Mouse (Mus musculus) embryonic facial prominence, embryonic 14.5 days (tissue): ENCODE data around the gene Hexb. TPM values are rescaled to one million over a fixed set of nuclear protein-coding genes. Genes with fewer than 3 reads are reported as not detected.

Source experiments
- ATAC-seq: fragments of 200-750 bp; cut with Nextera tagmentation; 2 replicates; pipeline ENCODE4 v1.8.0; 2017; ENCODE audit warnings: low read depth, moderate number of reproducible peaks, moderate TSS enrichment
- DNase-seq: peaks from one replicate; pipeline ENCODE4 v3.0.0-alpha.2; 2015; ENCODE audit warnings: low spot score
- H3K27ac ChIP-seq: fragments of 300-500 bp; sonication (generic); replicated peaks from 2 replicates; pipeline ENCODE4 v1.5.1; 2014; ENCODE audit warnings: low read depth, mild to moderate bottlenecking, low read length, moderate library complexity
- H3K27me3 ChIP-seq: fragments of 300-500 bp; sonication (generic); replicated peaks from 2 replicates; pipeline ENCODE4 v1.6.1; 2014; ENCODE audit warnings: low read length; ENCODE audit not compliant: control insufficient read depth, insufficient read depth
- H3K36me3 ChIP-seq: fragments of 300-500 bp; sonication (generic); 2 replicates; pipeline ENCODE4 v1.6.1; 2014; ENCODE audit warnings: low read length, mixed read lengths; ENCODE audit not compliant: control insufficient read depth, insufficient read depth
- H3K4me1 ChIP-seq: fragments of 300-500 bp; sonication (generic); 2 replicates; pipeline ENCODE4 v1.6.1; 2014; ENCODE audit warnings: antibody characterized with exemption, low read length; ENCODE audit not compliant: control insufficient read depth, insufficient read depth
- H3K4me2 ChIP-seq: fragments of 300-500 bp; sonication (generic); 2 replicates; pipeline ENCODE4 v1.6.1; 2014; ENCODE audit warnings: low read depth, mild to moderate bottlenecking, low read length, moderate library complexity, mixed read lengths
- H3K4me3 ChIP-seq: fragments of 300-500 bp; sonication (generic); 2 replicates; pipeline ENCODE4 v1.5.1; 2014; ENCODE audit warnings: low read depth, mild to moderate bottlenecking, low read length
- H3K9ac ChIP-seq: fragments of 300-500 bp; sonication (generic); 2 replicates; pipeline ENCODE4 v1.6.1; 2014; ENCODE audit warnings: low read depth, mild to moderate bottlenecking, low read length, moderate library complexity, mixed read lengths
- H3K9me3 ChIP-seq: fragments of 300-500 bp; sonication (generic); 2 replicates; pipeline ENCODE4 v1.6.1; 2016; ENCODE audit warnings: low read length; ENCODE audit not compliant: control insufficient read depth
- WGBS: fragments of 180-500 bp; shearing (Covaris S2); extraction: QIAGEN DNeasy Blood & Tissue Kit; methylation state at CpG from one replicate; pipeline ENCODE4 v1.1.7; 2014; 5-methylcytosine and 5-hydroxymethylcytosine counted together
- polyA plus RNA-seq: library from polyadenylated mRNA; unstranded; fragments of >200 nt; fragmentation: Nextera tagmentation; extraction: Ambion mirVana; gene quantifications from 2 replicates; pipeline ENCODE4 v1.2.1, GENCODE M21; 2014

Hexb gene
- polyA plus RNA-seq, 1 experiment from 2014 or later: 44.4 TPM

DNA sequence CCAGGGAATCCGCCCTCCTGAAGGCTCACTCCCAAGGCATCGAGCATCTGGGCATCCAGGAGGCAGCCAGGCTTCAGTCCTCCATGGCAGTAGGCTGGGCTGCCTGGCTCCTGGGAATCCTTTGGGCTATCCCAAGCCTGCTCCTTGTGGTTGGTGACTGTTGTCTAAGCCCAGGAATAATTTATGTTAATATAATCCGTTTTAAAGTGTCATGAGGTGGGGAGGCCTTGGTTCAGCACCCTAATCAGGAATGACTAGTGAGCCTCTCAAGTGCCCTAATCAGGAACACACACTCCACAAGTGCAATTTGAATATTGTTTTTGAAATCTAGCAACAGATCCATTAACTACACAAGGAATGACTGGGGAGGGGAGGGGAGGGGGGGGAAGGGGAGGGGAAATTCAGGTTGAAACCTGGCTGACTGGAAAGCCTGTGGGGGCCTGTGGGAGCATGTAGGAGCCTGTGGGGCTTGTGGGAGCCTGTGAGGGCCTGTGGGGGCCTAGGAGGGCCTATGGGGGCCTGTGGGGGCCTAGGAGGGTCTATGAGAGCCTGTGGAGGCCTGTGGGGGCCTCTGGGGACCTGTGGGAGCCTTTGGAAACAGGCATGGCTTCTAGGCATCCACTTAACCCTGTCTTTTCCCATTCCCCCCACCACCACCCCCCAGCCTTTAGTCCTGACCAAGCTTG, 16.6 kb upstream of the Hexb start:
- no peak overlapping the region for H3K4me2 ChIP-seq
- no peak for ATAC-seq
- no peak overlapping the region for H3K4me3 ChIP-seq
- H3K9me3 ChIP-seq: no peaks in the 10 kb centered on the region
- H3K9ac ChIP-seq: no peak overlapping the region
- H3K27me3 ChIP-seq: no peaks in the 10 kb centered on the region
- H3K4me1 ChIP-seq: peaks cover 6% of the 10 kb centered on the region
- 49% methylated on average over 3 of the region's 3 CpGs for WGBS
- DNase-seq: no peak
- H3K27ac ChIP-seq: no peak overlapping the region
- H3K36me3 ChIP-seq: no peaks in the 10 kb centered on the region

- Histone ChIP-seq H3K27ac (no peak overlapping the region), H3K27me3 (no peaks in the 10 kb centered on the region), H3K9me3 (no peaks in the 10 kb centered on the region), H3K4me2 (no peak overlapping the region), H3K4me1 (0 out of 2 replicates have a peak, but pooled peaks cover 3% of the 10 kb centered on the region), H3K9ac (no peak overlapping the region), H3K36me3 (no peaks in the 10 kb centered on the region), H3K4me3 (no peak overlapping the region)
- ATAC-seq: no peak
- 75% methylated on average over 3 of the region's 3 CpGs for WGBS
- DNase-seq: no peak
These were observed 10.4 kb upstream of the Hexb start for GRCm38 (mm10) chr13:97208500-97209010.

- ATAC-seq: no peak
- Histone ChIP-seq H3K4me2 (no peak overlapping the region), H3K36me3 (no peaks in the 10 kb centered on the region), H3K27me3 (no peaks in the 10 kb centered on the region), H3K4me3 (no peak overlapping the region), H3K9me3 (no peaks in the 10 kb centered on the region), H3K27ac (no peak overlapping the region), H3K4me1 (0 out of 2 replicates have a peak, but pooled peaks cover 3% of the 10 kb centered on the region), H3K9ac (no peak overlapping the region)
- no peak for DNase-seq
- 44% methylated on average over 7 of the region's 7 CpGs for WGBS
These were observed 9.9 kb upstream of the Hexb start for GRCm38 (mm10) chr13:97208112-97208478.

GRCm38 (mm10) chr13:97207472-97208111, 9.4 kb upstream of the Hexb start:
- DNase-seq (no peak), ATAC-seq (no peak)
- 84% methylated on average over 7 of the region's 7 CpGs for WGBS
- Histone ChIP-seq H3K27ac (no peak overlapping the region), H3K9ac (no peak overlapping the region), H3K4me1 (0 out of 2 replicates have a peak, but pooled peaks cover 3% of the 10 kb centered on the region), H3K36me3 (no peaks in the 10 kb centered on the region), H3K4me2 (no peak overlapping the region), H3K27me3 (no peaks in the 10 kb centered on the region), H3K4me3 (no peak overlapping the region), H3K9me3 (no peaks in the 10 kb centered on the region)

DNA sequence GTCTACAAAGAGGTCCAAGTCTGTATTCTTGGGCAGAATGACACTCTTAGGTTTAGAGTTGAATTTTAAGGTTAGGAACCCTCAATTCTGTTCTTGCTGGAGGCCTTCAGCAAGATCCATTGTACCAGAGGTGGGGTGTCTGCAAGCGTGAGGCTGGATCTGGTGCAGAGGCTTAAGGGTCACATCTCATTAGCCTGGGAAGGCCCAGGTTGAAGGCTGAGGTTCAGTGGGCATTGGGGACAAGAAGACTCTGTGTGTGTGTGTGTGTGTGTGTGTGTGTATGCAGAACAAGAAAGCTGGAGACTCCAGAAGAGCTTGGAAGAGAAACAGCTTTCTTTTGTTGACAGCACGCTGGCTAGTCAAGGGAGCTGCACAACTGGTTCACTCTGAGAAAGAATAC, 7.9 kb upstream of the Hexb start:
- no peak for DNase-seq
- 0 out of 2 replicates have a peak, but pooled peaks cover 3% of the 10 kb centered on the region for H3K4me1 ChIP-seq
- H3K9me3 ChIP-seq: no peaks in the 10 kb centered on the region
- no peaks in the 10 kb centered on the region for H3K27me3 ChIP-seq
- no peak for ATAC-seq
- no peak overlapping the region for H3K4me3 ChIP-seq
- no peak overlapping the region for H3K4me2 ChIP-seq
- H3K27ac ChIP-seq: no peak overlapping the region
- H3K9ac ChIP-seq: no peak overlapping the region
- H3K36me3 ChIP-seq: no peaks in the 10 kb centered on the region
- WGBS: 92% methylated on average over 2 of the region's 2 CpGs

DNA sequence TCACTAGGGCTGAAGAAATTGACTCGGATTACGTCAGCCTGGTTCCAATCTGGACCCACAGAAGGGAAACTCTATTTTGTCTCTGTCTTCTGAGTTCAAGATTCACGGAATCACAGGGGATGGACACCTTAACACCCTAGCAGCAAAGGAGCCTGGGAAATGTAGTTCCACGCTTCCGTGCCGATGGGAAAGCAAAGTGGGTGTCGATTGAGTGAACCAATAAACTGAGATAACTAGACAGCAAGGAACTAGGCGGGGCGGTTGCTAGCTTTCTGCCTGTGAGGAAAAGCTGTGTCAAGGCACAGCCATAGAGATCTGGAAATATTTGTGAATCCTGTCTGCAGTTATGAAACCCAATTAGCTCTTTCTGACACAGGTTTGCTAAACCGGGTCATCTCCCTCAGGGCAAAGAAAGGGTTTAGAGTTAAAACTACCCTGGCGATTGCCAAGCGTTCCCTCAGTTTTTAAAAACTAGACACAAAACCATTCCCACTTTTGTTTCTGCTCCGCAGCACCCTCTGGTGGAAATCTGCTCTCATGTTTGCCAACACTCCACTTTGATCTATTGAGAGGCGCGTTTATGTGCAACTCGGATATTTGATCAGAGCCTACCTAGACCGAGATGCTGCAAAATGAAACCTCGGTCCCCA, 7.0 kb upstream of the Hexb start:
- H3K4me2 ChIP-seq: peak overlapping the region; percentile 57
- H3K4me1 ChIP-seq: 0 out of 2 replicates have a peak, but pooled peaks cover 3% of the 10 kb centered on the region
- peak overlapping the region; percentile 64 for H3K27ac ChIP-seq
- ATAC-seq (peak; percentile 73), DNase-seq (peak; percentile 93)
- no peaks in the 10 kb centered on the region for H3K27me3 ChIP-seq
- WGBS: 12% methylated on average over 18 of the region's 18 CpGs
- H3K9ac ChIP-seq: peak overlapping the region; percentile 38
- no peaks in the 10 kb centered on the region for H3K36me3 ChIP-seq
- H3K4me3 ChIP-seq: peak overlapping the region; percentile 33
- no peaks in the 10 kb centered on the region for H3K9me3 ChIP-seq

DNA sequence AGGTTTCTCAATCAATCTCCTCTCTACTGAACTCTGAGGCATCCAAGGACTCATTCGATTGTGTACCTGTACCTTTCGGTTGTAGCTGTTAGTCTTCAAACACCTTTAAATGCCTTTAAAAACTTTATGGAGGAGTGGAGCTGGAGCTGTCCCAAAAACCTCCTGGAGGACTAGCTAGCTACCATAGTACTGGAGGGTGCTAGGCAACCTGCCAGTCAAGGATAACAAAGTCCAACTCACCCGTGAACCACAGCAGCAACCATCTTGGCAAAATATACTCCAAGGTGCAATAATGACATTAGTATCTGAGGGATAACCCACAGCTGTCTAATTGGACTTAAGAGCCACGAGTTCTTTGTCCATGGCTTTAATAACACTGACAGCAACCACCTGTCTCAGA, 3.7 kb upstream of the Hexb start:
- Histone ChIP-seq H3K9me3 (no peaks in the 10 kb centered on the region), H3K4me3 (no peak overlapping the region), H3K4me2 (no peak overlapping the region), H3K36me3 (no peaks in the 10 kb centered on the region), H3K4me1 (peaks cover 3% of the 10 kb centered on the region; the same call in 1 of the 2 replicates), H3K27ac (no peak overlapping the region), H3K9ac (no peak overlapping the region), H3K27me3 (no peaks in the 10 kb centered on the region)
- DNase-seq (no peak), ATAC-seq (no peak)
- 74% methylated on average over 4 of the region's 4 CpGs for WGBS

- H3K27me3 ChIP-seq: no peaks in the 10 kb centered on the region
- DNase-seq (peak; percentile 63), ATAC-seq (peak; percentile 37; the same call in 1 of the 2 replicates)
- H3K9me3 ChIP-seq: no peaks in the 10 kb centered on the region
- 50% methylated on average over 7 of the region's 7 CpGs for WGBS
- H3K9ac ChIP-seq: no peak overlapping the region
- H3K4me3 ChIP-seq: no peak overlapping the region
- H3K36me3 ChIP-seq: no peaks in the 10 kb centered on the region
- H3K4me1 ChIP-seq: peaks cover 3% of the 10 kb centered on the region; the same call in 1 of the 2 replicates
- H3K4me2 ChIP-seq: no peak overlapping the region
- H3K27ac ChIP-seq: no peak overlapping the region
These were observed 2.9 kb upstream of the Hexb start for GRCm38 (mm10) chr13:97201076-97201475.
